Mouse (Mus musculus): ENCODE measurements at regions not wholly inside any gene's neighbourhood (a gene's known extent, or its start where the extent isn't known, plus 50 kb on each side); places are given as distances from the start of the nearest gene placed in this dataset.

- TF ChIP-seq POLR2A (IDR thresholded peaks at IDR 0.05; ENCODE audit: insufficient read depth, low read depth, low read length), result no peak
- TF ChIP-seq CTCF (IDR thresholded peaks at IDR 0.05), result no peak
- TF ChIP-seq EP300 (IDR thresholded peaks at IDR 0.05; ENCODE audit: insufficient read depth, low read depth, low read length), result no peak
These were observed 288.2 kb upstream of the Adamts5 start for GRCm38 (mm10) chr16:86189874-86190273.

Data from heart, adult 2 months (tissue).